Mouse (Mus musculus) embryonic stem cell, embryonic (primary cell): ENCODE data around the gene Pigm.

ENCODE experiments used
- CTCF ChIA-PET, 4 experiments: fragments of 300-600 bp in 2 of 4; fragments of 350-600 bp in 2 of 4; sonication (Branson Sonifier 250); formaldehyde crosslinking; loops; one replicate each; lab custom pipeline; 2022; ENCODE audit warnings: inconsistent platforms in 2 of 4; lab: Charles Lee
- POLR2A ChIA-PET, 4 experiments: fragments of 300-600 bp in 2 of 4; fragments of 350-600 bp in 2 of 4; sonication (Branson Sonifier 250); formaldehyde crosslinking; loops; one replicate each; lab custom pipeline; 2022; ENCODE audit warnings: antibody characterized with exemption in 4 of 4, inconsistent platforms in 1 of 4; lab: Charles Lee

Pigm gene

DNA sequence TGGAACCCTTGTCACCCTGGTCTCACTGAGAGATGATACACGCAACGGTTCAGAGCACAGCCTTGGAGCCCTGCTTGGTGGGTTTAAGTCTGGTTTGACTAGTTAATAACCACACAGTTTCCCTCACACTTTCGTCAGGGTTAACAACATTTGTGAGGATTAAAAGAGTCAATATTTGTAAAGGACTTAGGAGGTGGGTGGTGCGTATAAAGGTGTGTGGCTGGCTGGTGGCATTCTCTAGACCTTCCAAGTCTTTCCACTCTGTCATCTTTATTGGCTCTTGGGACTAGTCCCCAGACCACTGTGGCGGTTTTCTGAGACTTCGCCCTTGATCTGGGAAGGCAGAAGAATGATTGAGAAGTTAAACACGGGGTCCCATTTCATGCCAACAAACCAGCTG, 31.5 kb upstream of the Pigm start:
- CTCF ChIA-PET = interaction anchor here (0.6 to 1.6 kb wide), 10 partner anchors 15 to 933 kb away, joined by 3 to 14 read pairs (median 3); partner anchors contain the start of gene Usf1 (in 1 of the 4)
- POLR2A ChIA-PET = interaction anchor here in 2 of 4 experiments (0.8 to 2.4 kb wide), 4 partner anchors 11 to 264 kb away, joined by 3 to 7 read pairs (median 4); no protein-coding TSS in a partner anchor

- POLR2A ChIA-PET = interaction anchor here in 1 of 4 experiments (1.1 to 2.4 kb wide), 4 partner anchors 13 to 264 kb away, joined by 3 to 7 read pairs (median 5); partner anchors contain the start of genes Copa, Ncstn and Pigm
- CTCF ChIA-PET = interaction anchor here in 2 of 4 experiments (1.4 to 2.3 kb wide), 2 partner anchors 10 to 22 kb away, joined by 3 to 9 read pairs; no protein-coding TSS in a partner anchor
Observed at GRCm38 (mm10) chr1:172346707-172347106, 29.6 kb upstream of the Pigm start.

GRCm38 (mm10) chr1:172347382-172347781, 29.0 kb upstream of the Pigm start:
- ChIA-PET POLR2A (interaction anchor here (0.6 to 2.5 kb wide), 7 partner anchors 17 to 265 kb away, joined by 3 to 6 read pairs (median 4); partner anchors contain the start of genes Copa (in 1 of the 4), Ncstn (in 1 of the 4) and Pigm (in 1 of the 4)), CTCF (interaction anchor here in 2 of 4 experiments (2.3 to 2.4 kb wide), 2 partner anchors 10 kb away, joined by 7 to 9 read pairs; no protein-coding TSS in a partner anchor)

GRCm38 (mm10) chr1:172349504-172349903, 26.8 kb upstream of the Pigm start:
- ChIA-PET CTCF (interaction anchor here in 3 of 4 experiments (1.0 to 3.0 kb wide), 12 partner anchors 8 to 206 kb away, joined by 3 to 19 read pairs (median 4); partner anchors contain the start of gene Kcnj10 (in 2 of the 3)), POLR2A (interaction anchor here (0.7 to 5.5 kb wide), 20 partner anchors 9 to 847 kb away, joined by 3 to 26 read pairs (median 4); partner anchors contain the start of genes Kcnj10 (in 3 of the 4), Pigm (in 2 of the 4) and Dcaf8 (in 1 of the 4))

DNA sequence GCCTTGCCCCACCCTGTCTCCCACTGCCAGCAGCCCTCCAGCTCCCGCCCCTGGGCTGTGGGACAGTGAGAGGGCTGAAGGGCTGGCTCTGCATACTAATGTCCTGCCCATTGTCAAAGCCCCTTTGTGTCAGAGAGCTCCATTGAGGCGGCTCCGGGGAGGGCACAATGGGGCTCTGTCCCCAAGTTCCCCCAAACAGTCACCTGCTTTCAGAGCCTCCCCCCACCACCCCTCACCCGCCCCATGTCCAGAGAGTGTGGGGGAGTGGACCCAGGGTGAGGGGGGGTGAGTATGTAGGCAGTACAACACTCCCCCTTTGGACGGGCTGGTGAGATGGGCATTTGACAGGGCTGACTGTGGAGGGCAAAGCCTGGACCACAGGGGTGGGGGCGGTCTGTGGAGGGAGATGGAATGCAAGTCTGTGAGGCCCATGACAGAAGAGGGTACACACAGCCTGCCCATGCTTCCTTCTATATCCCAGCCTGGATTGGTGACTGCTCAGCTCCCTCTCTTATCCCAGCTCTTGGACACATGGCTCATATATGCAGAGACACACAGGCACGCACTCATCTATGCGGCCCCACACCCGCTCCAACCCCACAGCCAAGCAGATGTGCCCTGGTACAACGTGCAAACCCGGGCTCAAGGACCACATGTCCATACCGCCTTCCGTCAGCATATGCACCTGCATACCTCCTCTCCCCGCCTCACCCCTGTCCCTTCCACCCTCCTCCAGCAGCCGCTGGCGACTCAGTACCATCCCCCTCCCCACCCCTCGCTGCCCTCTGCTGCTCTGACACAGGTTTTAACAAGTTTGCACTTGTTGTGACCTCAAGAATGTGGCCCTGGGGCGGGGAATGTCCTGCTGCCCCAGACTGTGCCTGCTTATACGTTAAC, 26.2 kb upstream of the Pigm start:
- ChIA-PET CTCF (interaction anchor here (0.5 to 3.0 kb wide), 11 partner anchors 8 to 207 kb away, joined by 3 to 19 read pairs (median 4); partner anchors contain the start of gene Kcnj10 (in 2 of the 4)), POLR2A (interaction anchor here (0.6 to 5.5 kb wide), 26 partner anchors 9 to 411 kb away, joined by 3 to 26 read pairs (median 3); partner anchors contain the start of genes Kcnj10 (in 3 of the 4), Pigm (in 3 of the 4), Dcaf8 (in 1 of the 4) and Tagln2 (in 1 of the 4))

DNA sequence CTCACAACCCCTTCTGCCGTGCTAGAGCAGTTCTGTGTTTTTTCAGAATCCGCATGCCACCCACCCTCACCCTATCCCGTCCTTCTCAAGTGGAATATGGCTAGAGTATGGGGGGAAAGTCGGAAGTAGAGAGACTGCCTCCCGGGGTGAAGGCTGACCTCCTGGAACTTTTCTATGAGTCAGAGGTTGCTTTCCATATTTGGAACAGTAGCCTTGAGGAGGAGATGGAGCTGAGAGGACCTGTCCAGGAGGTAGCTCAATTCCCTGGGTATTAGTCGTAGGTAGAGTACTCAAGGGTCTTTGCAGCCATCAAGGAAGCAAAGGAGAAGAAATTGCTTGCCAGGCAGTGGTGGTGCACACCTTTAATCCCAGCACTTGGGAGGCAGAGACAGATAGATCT, 24.3 kb upstream of the Pigm start:
- POLR2A ChIA-PET = interaction anchor here in 3 of 4 experiments (0.9 to 5.5 kb wide), 8 partner anchors 11 to 204 kb away, joined by 3 to 26 read pairs (median 4); partner anchors contain the start of genes Kcnj10 (in 3 of the 3), Dcaf8 (in 2 of the 3) and Pigm (in 2 of the 3)
- CTCF ChIA-PET = interaction anchor here in 2 of 4 experiments (0.6 to 1.2 kb wide), 5 partner anchors 12 to 340 kb away, joined by 3 to 4 read pairs (median 3); no protein-coding TSS in a partner anchor

DNA sequence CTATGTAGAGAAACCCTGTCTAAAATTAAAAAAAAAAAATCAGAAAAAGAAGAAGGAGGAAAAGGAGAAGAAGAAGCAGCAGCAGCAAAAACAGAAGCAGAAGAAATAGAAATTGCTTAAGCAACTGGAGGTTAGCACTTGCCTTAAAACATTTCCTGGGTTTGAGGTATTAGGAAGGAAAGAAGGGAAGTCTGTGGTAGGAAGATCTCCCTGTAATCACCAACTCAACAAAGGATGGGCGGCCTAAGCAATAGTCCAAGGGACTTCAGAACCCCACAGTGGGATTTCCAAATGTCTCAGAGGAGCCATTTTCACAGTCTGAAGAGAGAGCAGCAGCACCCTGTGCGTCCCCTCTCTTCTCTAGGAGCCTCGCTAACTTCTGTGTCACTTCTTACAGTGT, 23.9 kb upstream of the Pigm start:
- POLR2A ChIA-PET = interaction anchor here in 2 of 4 experiments (1.9 to 5.5 kb wide), 2 partner anchors 12 kb away, joined by 4 to 26 read pairs; partner anchors contain the start of gene Kcnj10 (in 2 of the 2)
- CTCF ChIA-PET = interaction anchor here in 3 of 4 experiments (0.7 to 1.1 kb wide), 3 partner anchors 12 to 28 kb away, joined by 3 to 4 read pairs (median 3); no protein-coding TSS in a partner anchor

DNA sequence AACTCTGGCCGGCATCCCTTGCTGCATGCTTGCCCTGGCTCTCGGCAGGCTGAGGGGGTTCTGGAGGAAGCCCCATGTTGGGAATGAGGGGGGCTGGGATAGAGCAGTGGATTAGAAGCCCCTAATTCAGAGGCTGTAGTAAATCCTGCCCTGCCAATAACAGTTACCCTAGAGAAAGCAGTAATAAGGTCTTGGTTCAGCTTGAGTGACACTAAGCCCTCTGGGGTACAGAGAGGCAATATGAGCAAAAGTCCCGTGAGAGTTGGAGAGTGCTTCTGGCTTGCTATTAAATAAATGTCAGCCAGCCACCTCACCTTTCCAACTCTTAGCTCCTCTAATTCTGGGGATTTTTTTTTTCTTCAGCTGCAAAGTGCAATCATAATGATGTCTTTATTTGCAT, 21.0 kb upstream of the Pigm start:
- ChIA-PET POLR2A (interaction anchor here in 1 of 4 experiments (0.6 kb wide), 1 partner anchor 402 kb away, joined by 5 read pairs; no protein-coding TSS in a partner anchor), CTCF (interaction anchor here in 1 of 4 experiments (1.4 to 1.5 kb wide), 2 partner anchors 10 to 14 kb away, joined by 4 to 7 read pairs; no protein-coding TSS in a partner anchor)

GRCm38 (mm10) chr1:172357550-172357949, 18.8 kb upstream of the Pigm start:
- POLR2A ChIA-PET = interaction anchor here in 2 of 4 experiments (1.1 to 1.6 kb wide), 5 partner anchors 9 to 47 kb away, joined by 3 to 9 read pairs (median 3); no protein-coding TSS in a partner anchor

GRCm38 (mm10) chr1:172358341-172358740, 18.0 kb upstream of the Pigm start:
- POLR2A ChIA-PET = interaction anchor here in 1 of 4 experiments (1.2 kb wide), 1 partner anchor 27 kb away, joined by 3 read pairs; no protein-coding TSS in a partner anchor
- CTCF ChIA-PET = interaction anchor here in 2 of 4 experiments (1.1 to 2.9 kb wide), 6 partner anchors 8 to 309 kb away, joined by 3 to 17 read pairs (median 5); no protein-coding TSS in a partner anchor

More at GRCm38 (mm10) chr1:172357550-172357949, 18.8 kb upstream of the Pigm start:
- CTCF ChIA-PET = interaction anchor here in 3 of 4 experiments (0.5 to 2.9 kb wide), 19 partner anchors 9 to 312 kb away, joined by 3 to 17 read pairs (median 6); partner anchors contain the start of genes Kcnj10 (in 2 of the 3) and Pigm (in 2 of the 3)

- ChIA-PET POLR2A (interaction anchor here in 3 of 4 experiments (0.6 to 1.6 kb wide), 11 partner anchors 8 to 233 kb away, joined by 3 to 14 read pairs (median 4); partner anchors contain the start of genes Pigm (in 1 of the 3) and Tagln2 (in 1 of the 3)), CTCF (interaction anchor here (0.5 to 2.4 kb wide), 46 partner anchors 8 to 984 kb away, joined by 3 to 21 read pairs (median 4); partner anchors contain the start of genes Pigm (in 3 of the 4), Atp1a2 (in 1 of the 4), Igsf9 (in 1 of the 4) and Pex19 (in 1 of the 4))
Observed at GRCm38 (mm10) chr1:172364684-172365083, 11.7 kb upstream of the Pigm start.

DNA sequence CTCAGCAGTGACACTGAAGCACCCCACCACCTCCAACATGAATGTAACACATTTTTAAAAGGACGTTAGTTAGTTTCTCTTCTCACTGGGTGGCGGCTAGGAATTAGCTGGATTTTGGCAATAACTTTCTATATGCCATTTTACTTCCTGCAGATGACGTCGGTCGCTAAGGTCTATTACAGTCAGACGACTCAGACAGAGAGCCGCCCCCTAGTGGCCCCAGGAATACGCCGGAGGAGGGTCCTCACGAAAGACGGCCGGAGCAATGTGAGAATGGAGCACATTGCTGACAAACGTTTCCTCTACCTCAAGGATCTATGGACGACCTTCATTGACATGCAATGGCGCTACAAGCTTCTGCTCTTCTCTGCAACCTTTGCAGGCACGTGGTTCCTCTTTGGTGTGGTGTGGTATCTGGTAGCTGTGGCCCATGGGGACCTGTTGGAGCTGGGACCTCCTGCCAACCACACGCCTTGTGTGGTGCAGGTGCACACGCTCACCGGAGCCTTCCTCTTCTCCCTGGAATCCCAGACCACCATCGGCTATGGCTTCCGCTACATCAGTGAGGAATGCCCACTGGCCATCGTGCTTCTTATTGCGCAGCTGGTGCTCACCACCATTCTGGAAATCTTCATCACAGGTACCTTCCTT, 7.5 kb upstream of the Pigm start:
- CTCF ChIA-PET = interaction anchor here (0.6 to 2.1 kb wide), 17 partner anchors 9 to 798 kb away, joined by 3 to 17 read pairs (median 4); partner anchors contain the start of gene Igsf9 (in 1 of the 4)
- POLR2A ChIA-PET = interaction anchor here in 3 of 4 experiments (0.5 to 1.5 kb wide), 7 partner anchors 14 to 308 kb away, joined by 3 to 6 read pairs (median 3); partner anchors contain the start of genes Cfap45 (in 1 of the 3), Copa (in 1 of the 3), Ncstn (in 1 of the 3) and Tagln2 (in 1 of the 3)

DNA sequence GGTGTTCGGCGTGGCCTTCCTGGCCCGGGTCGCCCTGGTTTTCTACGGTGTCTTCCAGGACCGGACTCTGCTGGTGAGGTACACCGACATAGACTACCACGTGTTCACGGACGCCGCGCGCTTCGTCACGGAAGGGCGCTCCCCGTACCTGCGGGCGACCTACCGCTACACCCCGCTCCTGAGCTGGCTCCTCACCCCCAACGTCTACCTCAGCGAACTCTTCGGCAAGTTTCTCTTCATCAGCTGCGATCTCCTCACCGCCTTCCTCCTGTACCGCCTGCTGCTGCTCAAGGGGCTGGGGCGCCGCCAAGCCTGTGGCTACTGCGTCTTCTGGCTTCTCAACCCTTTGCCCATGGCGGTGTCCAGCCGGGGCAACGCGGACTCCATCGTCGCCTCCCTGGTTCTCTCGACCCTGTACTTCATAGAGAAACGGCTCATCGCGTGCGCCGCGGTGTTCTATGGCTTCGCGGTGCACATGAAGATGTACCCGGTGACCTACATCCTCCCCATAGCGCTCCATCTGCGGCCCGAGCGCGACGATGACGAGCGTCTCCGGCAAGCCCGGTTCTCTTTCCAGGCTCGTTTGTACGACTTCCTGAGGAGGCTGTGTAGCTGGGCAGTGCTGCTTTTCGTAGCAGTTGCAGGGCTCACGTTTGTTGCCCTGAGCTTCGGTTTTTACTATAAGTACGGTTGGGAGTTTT, 562 bp downstream of the Pigm start:
- POLR2A ChIA-PET = interaction anchor here (0.6 to 2.1 kb wide), 56 partner anchors 9 to 1239 kb away, joined by 3 to 14 read pairs (median 4); partner anchors contain the start of genes Cfap45 (in 2 of the 4), Dcaf8 (in 2 of the 4), Igsf9 (in 2 of the 4) and Kcnj10 (in 2 of the 4)

GRCm38 (mm10) chr1:172380066-172380465, 3.7 kb downstream of the Pigm start:
- CTCF ChIA-PET = interaction anchor here in 2 of 4 experiments (0.5 to 1.0 kb wide), 3 partner anchors 15 to 333 kb away, joined by 3 to 5 read pairs (median 4); partner anchors contain the start of gene Igsf9 (in 1 of the 2)

More for the DNA sequence above, 562 bp downstream of the Pigm start:
- CTCF ChIA-PET = interaction anchor here in 3 of 4 experiments (0.6 to 1.7 kb wide), 11 partner anchors 12 to 229 kb away, joined by 3 to 13 read pairs (median 4); partner anchors contain the start of gene Dcaf8 (in 1 of the 3)

DNA sequence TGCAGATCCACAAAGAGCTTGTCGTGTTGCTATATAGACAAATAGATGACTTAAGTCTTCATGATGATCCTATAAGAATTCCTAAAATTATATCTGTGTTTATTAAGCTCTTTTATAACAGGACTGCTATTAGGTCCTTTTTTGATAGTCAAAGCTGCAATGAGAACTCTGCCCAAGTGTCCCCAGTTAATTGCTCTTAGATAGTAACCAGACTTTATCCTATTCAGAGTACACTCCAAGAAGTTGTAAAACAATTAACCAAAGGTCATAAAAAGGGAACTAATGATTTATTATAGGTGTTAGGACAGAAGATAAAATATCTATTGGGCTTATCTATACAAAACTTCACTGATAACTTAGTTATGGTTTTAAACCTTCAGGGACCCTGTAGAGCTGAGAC, 5.7 kb downstream of the Pigm start:
- ChIA-PET POLR2A (interaction anchor here in 1 of 4 experiments (1.5 kb wide), 1 partner anchor 12 kb away, joined by 3 read pairs; no protein-coding TSS in a partner anchor), CTCF (interaction anchor here in 2 of 4 experiments (0.8 to 0.9 kb wide), 2 partner anchors 58 to 108 kb away, joined by 3 read pairs; no protein-coding TSS in a partner anchor)

More at GRCm38 (mm10) chr1:172380066-172380465, 3.7 kb downstream of the Pigm start:
- POLR2A ChIA-PET = no interaction called here
